Mouse (Mus musculus) MEL (cell line): ENCODE results near the gene Miga2. TPM values are rescaled to one million over a fixed set of nuclear protein-coding genes. Genes with fewer than 3 reads are reported as not detected.
A peak's percentile ranks its signal among the peaks of the same experiment; 100 is the strongest.

Experiments used
- DNase-seq: peaks from one replicate; pipeline ENCODE4 v3.0.0; 2011; ENCODE audit warnings: low read depth, low spot score
- H3K27ac ChIP-seq: 2 replicates; pipeline ENCODE4 v1.5.1; 2012; ENCODE audit warnings: low read depth, mild to moderate bottlenecking, control low read depth, low read length, moderate library complexity; ENCODE audit not compliant: control insufficient read depth
- H3K27me3 ChIP-seq, 2 experiments: fragments of 150-350 bp in 1 of 2; sonication (generic) in 1 of 2; 2 replicates each; pipeline ENCODE4 v1.6.1; 2012; ENCODE audit warnings: low read length in 2 of 2, mild to moderate bottlenecking in 2 of 2, improper control_type of control experiment in 1 of 2, moderate library complexity in 1 of 2; ENCODE audit not compliant: insufficient read depth in 2 of 2, control insufficient read depth in 1 of 2
- H3K36me3 ChIP-seq, 2 experiments: 2 replicates each; pipeline ENCODE4 v1.6.1; 2012 to 2014; ENCODE audit warnings: low read length in 2 of 2, improper control_type of control experiment in 1 of 2, inconsistent platforms in 1 of 2, mild to moderate bottlenecking in 1 of 2; ENCODE audit not compliant: insufficient read depth in 2 of 2, control insufficient read depth in 1 of 2
- H3K4me1 ChIP-seq, 2 experiments: fragments of 150-350 bp in 1 of 2; sonication (generic) in 1 of 2; 2 replicates each; pipeline ENCODE4 v1.6.1; 2012; ENCODE audit warnings: low read length in 2 of 2, improper control_type of control experiment in 1 of 2, mild to moderate bottlenecking in 1 of 2; ENCODE audit not compliant: insufficient read depth in 2 of 2, control insufficient read depth in 1 of 2
- H3K4me3 ChIP-seq, 2 experiments: fragments of 150-350 bp in 1 of 2; sonication (generic) in 1 of 2; 2 replicates each; pipeline ENCODE4 v1.5.1; 2012; ENCODE audit warnings: low read depth in 2 of 2, low read length in 2 of 2, mild to moderate bottlenecking in 2 of 2, moderate library complexity in 2 of 2, control low read depth in 1 of 2, improper control_type of control experiment in 1 of 2; ENCODE audit not compliant: control insufficient read depth in 1 of 2, insufficient read depth in 1 of 2
- H3K79me2 ChIP-seq: 2 replicates; pipeline ENCODE4 v1.6.1; 2012; ENCODE audit warnings: mild to moderate bottlenecking, low read length, moderate library complexity; ENCODE audit not compliant: control insufficient read depth, poor library complexity, insufficient read depth
- H3K9ac ChIP-seq: 2 replicates; pipeline ENCODE4 v1.6.1; 2012; ENCODE audit warnings: low read depth, mild to moderate bottlenecking, control low read depth, low read length, moderate library complexity; ENCODE audit not compliant: control insufficient read depth, poor library complexity, severe bottlenecking
- H3K9me3 ChIP-seq: fragments of 150-350 bp; sonication (generic); replicated peaks from 2 replicates; pipeline ENCODE4 v1.6.1; 2012; ENCODE audit warnings: mild to moderate bottlenecking, low read length, improper control_type of control experiment, moderate library complexity; ENCODE audit not compliant: insufficient read depth
- BHLHE40 ChIP-seq: IDR thresholded peaks from 2 replicates; pipeline ENCODE4 v1.6.1; 2012; ENCODE audit warnings: low read depth, mild to moderate bottlenecking, inconsistent platforms, low read length, improper control_type of control experiment, borderline replicate concordance
- CTCF ChIP-seq, 3 experiments: IDR thresholded peaks in 2 of 3; conservative IDR thresholded peaks in 1 of 3; 2 replicates each; pipeline ENCODE4 v1.5.1; 2011 to 2012; ENCODE audit warnings: low read length in 3 of 3, low read depth in 2 of 3, mild to moderate bottlenecking in 2 of 3, improper control_type of control experiment in 1 of 3, inconsistent platforms in 1 of 3, mixed read lengths in 1 of 3, moderate library complexity in 1 of 3; ENCODE audit not compliant: control insufficient read depth in 1 of 3, insufficient read depth in 1 of 3, poor library complexity in 1 of 3, severe bottlenecking in 1 of 3
- EP300 ChIP-seq, 2 experiments: IDR thresholded peaks; 2 replicates each; pipeline ENCODE4 v1.6.1; 2011; ENCODE audit warnings: improper control_type of control experiment in 2 of 2, low read length in 2 of 2, low read depth in 1 of 2, mild to moderate bottlenecking in 1 of 2
- MEF2A ChIP-seq: IDR thresholded peaks from 2 replicates; pipeline ENCODE4 v1.6.1; 2014; ENCODE audit warnings: low read depth, mild to moderate bottlenecking, inconsistent platforms, low read length, improper control_type of control experiment; ENCODE audit not compliant: poor library complexity, insufficient replicate concordance, severe bottlenecking; ENCODE audit errors: extremely low read depth
- MYC ChIP-seq: IDR thresholded peaks from 2 replicates; pipeline ENCODE4 v1.6.1; 2011; ENCODE audit warnings: low read depth, mild to moderate bottlenecking, low read length, improper control_type of control experiment, moderate library complexity
- POLR2AphosphoS2 ChIP-seq: IDR thresholded peaks from 2 replicates; pipeline ENCODE4 v1.6.1; 2011; ENCODE audit warnings: low read length, improper control_type of control experiment
- POLR2AphosphoS5 ChIP-seq: IDR thresholded peaks from 2 replicates; pipeline ENCODE4 v1.6.1; 2012; ENCODE audit warnings: low read depth, borderline replicate concordance, mild to moderate bottlenecking, inconsistent platforms, low read length, moderate library complexity, mixed read lengths
- RAD21 ChIP-seq: IDR thresholded peaks from 2 replicates; pipeline ENCODE4 v1.6.1; 2011; ENCODE audit warnings: mild to moderate bottlenecking, low read depth, low read length, improper control_type of control experiment
- SMC3 ChIP-seq: IDR thresholded peaks from 2 replicates; pipeline ENCODE4 v1.6.1; 2011; ENCODE audit warnings: low read depth, low read length, improper control_type of control experiment
- TCF12 ChIP-seq: IDR thresholded peaks from 2 replicates; pipeline ENCODE4 v1.6.1; 2014; ENCODE audit warnings: low read depth, mild to moderate bottlenecking, inconsistent platforms, low read length, improper control_type of control experiment, moderate library complexity
- USF1 ChIP-seq: IDR thresholded peaks from 2 replicates; pipeline ENCODE4 v1.6.1; 2014; ENCODE audit warnings: low read depth, mild to moderate bottlenecking, inconsistent platforms, low read length, improper control_type of control experiment, moderate library complexity
- ZKSCAN1 ChIP-seq: IDR thresholded peaks from 2 replicates; pipeline ENCODE4 v1.6.1; 2012; ENCODE audit warnings: low read depth, mild to moderate bottlenecking, inconsistent platforms, low read length, improper control_type of control experiment, moderate library complexity
- polyA plus RNA-seq, 2 experiments: library from polyadenylated mRNA; stranded (reverse) in 1 of 2; unstranded in 1 of 2; fragments of >175 nt in 1 of 2; fragments of >200 nt in 1 of 2; gene quantifications; 2 replicates each; pipeline versions ENCODE4 v1.2.1 to v1.2.4; 2012; ENCODE audit warnings: low replicate concordance in 2 of 2, low read depth in 1 of 2; ENCODE audit not compliant: insufficient read length in 2 of 2, insufficient read depth in 1 of 2, missing spikeins in 1 of 2
- total RNA-seq: library from RNA; depleted of rRNA; stranded (reverse); fragments of 300-350 nt; gene quantifications from 2 replicates; pipeline ENCODE4 v1.2.3, GENCODE M21; 2012

The Miga2 gene
- total and polyA plus RNA-seq, 3 experiments: 20.3 to 25.8 TPM; not detected in 1

- TF ChIP-seq MYC: peak; percentile 67
- TF ChIP-seq USF1: peak; percentile 30; the same call in 1 of the 2 replicates
- TF ChIP-seq EP300 (IDR thresholded peaks at IDR 0.05; ENCODE audit: low read depth in 1 of 2, low read length in 2 of 2): no peak
- TF ChIP-seq POLR2AphosphoS5: no peak
- TF ChIP-seq RAD21: no peak
- TF ChIP-seq, all 39 proteins: peak for 17
Measured at GRCm38 (mm10) chr2:30363773-30364650, at the start of gene Miga2 (continued).

GRCm38 (mm10) chr2:30316136-30316535 lies 47.9 kb upstream of the Miga2 start:
- Histone ChIP-seq H3K79me2 (no peaks in the 10 kb centered on the region), H3K36me3 (peaks cover 0 to 30% of the 10 kb centered on the region in 2 experiments; a peak in 2 of 4 replicates), H3K27me3 (no peaks in the 10 kb centered on the region), H3K4me3 (no peak overlapping the region), H3K4me1 (no peaks in the 10 kb centered on the region)
- TF ChIP-seq EP300 (IDR thresholded peaks at IDR 0.05; ENCODE audit: low read depth in 1 of 2, low read length in 2 of 2): no peak
- TF ChIP-seq CTCF (IDR thresholded peaks at IDR 0.05 in 2 of 3, conservative IDR thresholded peaks at IDR 0.05 in 1 of 3; ENCODE audit: control insufficient read depth in 1 of 3, insufficient read depth in 1 of 3, low read depth in 2 of 3, low read length in 3 of 3, poor library complexity in 1 of 3, severe bottlenecking in 1 of 3): peak; percentile 5 to 30 (median 11); a peak in 3 of 6 replicates
- TF ChIP-seq MEF2A: no peak
- TF ChIP-seq, all 39 proteins: peak for 1
- peak; percentile 47 for DNase-seq
- Histone ChIP-seq H3K27ac (no peak overlapping the region), H3K9me3 (no peaks in the 10 kb centered on the region), H3K9ac (no peak overlapping the region)

GRCm38 (mm10) chr2:30316955-30317354 lies 47.1 kb upstream of the Miga2 start:
- TF ChIP-seq CTCF (IDR thresholded peaks at IDR 0.05 in 2 of 3, conservative IDR thresholded peaks at IDR 0.05 in 1 of 3; ENCODE audit: control insufficient read depth in 1 of 3, insufficient read depth in 1 of 3, low read depth in 2 of 3, low read length in 3 of 3, poor library complexity in 1 of 3, severe bottlenecking in 1 of 3) (no peak), ZKSCAN1 (no peak), TCF12 (no peak), BHLHE40 (no peak), POLR2AphosphoS2 (no peak), SMC3 (no peak)

More at GRCm38 (mm10) chr2:30316955-30317354, 47.1 kb upstream of the Miga2 start:
- Histone ChIP-seq H3K27ac (no peak overlapping the region), H3K79me2 (no peaks in the 10 kb centered on the region), H3K4me1 (no peaks in the 10 kb centered on the region), H3K4me3 (no peak overlapping the region), H3K36me3 (peaks cover 0 to 34% of the 10 kb centered on the region in 2 experiments; a peak in 2 of 4 replicates), H3K27me3 (no peaks in the 10 kb centered on the region), H3K9me3 (no peaks in the 10 kb centered on the region), H3K9ac (no peak overlapping the region)
- DNase-seq: no peak
